Mouse (Mus musculus) midbrain, embryonic 16.5 days (tissue): ENCODE data around the gene Map3k21. TPM values are rescaled to one million over a fixed set of nuclear protein-coding genes. Genes with fewer than 3 reads are reported as not detected.
A peak's percentile ranks its signal among the peaks of the same experiment; 100 is the strongest.

Experiments
- ATAC-seq: fragments of 200-750 bp; cut with Nextera tagmentation; 2 replicates; pipeline ENCODE4 v1.8.0; 2017; ENCODE audit warnings: moderate TSS enrichment
- H3K27ac ChIP-seq: fragments of 300-500 bp; sonication (generic); 2 replicates; pipeline ENCODE4 v1.5.1; 2014; ENCODE audit warnings: mild to moderate bottlenecking, low read length, mixed read lengths
- H3K27me3 ChIP-seq: fragments of 300-500 bp; sonication (generic); 2 replicates; pipeline ENCODE4 v1.6.1; 2014; ENCODE audit warnings: low read depth, low read length, mixed read lengths; ENCODE audit not compliant: control insufficient read depth, insufficient read depth
- H3K36me3 ChIP-seq: fragments of 300-500 bp; sonication (generic); 2 replicates; pipeline ENCODE4 v1.6.1; 2014; ENCODE audit warnings: mild to moderate bottlenecking, low read length, moderate library complexity, mixed read lengths; ENCODE audit not compliant: control insufficient read depth, insufficient read depth
- H3K4me1 ChIP-seq: fragments of 300-500 bp; sonication (generic); 2 replicates; pipeline ENCODE4 v1.6.1; 2014; ENCODE audit warnings: mild to moderate bottlenecking, low read length, mixed read lengths; ENCODE audit not compliant: control insufficient read depth, insufficient read depth
- H3K4me2 ChIP-seq: fragments of 300-500 bp; sonication (generic); 2 replicates; pipeline ENCODE4 v1.6.1; 2014; ENCODE audit warnings: mild to moderate bottlenecking, low read length, mixed read lengths
- H3K4me3 ChIP-seq: fragments of 300-500 bp; sonication (generic); 2 replicates; pipeline ENCODE4 v1.5.1; 2014; ENCODE audit warnings: low read depth, mild to moderate bottlenecking, low read length, moderate library complexity, mixed read lengths
- H3K9ac ChIP-seq: fragments of 300-500 bp; sonication (generic); 2 replicates; pipeline ENCODE4 v1.6.1; 2014; ENCODE audit warnings: low read depth, low read length, mixed read lengths
- H3K9me3 ChIP-seq: fragments of 300-500 bp; sonication (generic); replicated peaks from 2 replicates; pipeline ENCODE4 v1.6.1; 2014; ENCODE audit warnings: mild to moderate bottlenecking, low read length, mixed read lengths; ENCODE audit not compliant: control insufficient read depth, poor library complexity, severe bottlenecking
- WGBS: fragments of 180-500 bp; shearing (Covaris S2); extraction: QIAGEN DNeasy Blood & Tissue Kit; methylation state at CpG from one replicate; pipeline ENCODE4 v1.1.7; 2014; 5-methylcytosine and 5-hydroxymethylcytosine counted together
- polyA plus RNA-seq: library from polyadenylated mRNA; unstranded; fragments of >200 nt; fragmentation: Nextera tagmentation; extraction: Ambion mirVana; gene quantifications from 2 replicates; pipeline ENCODE4 v1.2.1, GENCODE M21; 2015

The Map3k21 gene
- 0.68 and 0.99 TPM in 2 replicates for polyA plus RNA-seq

GRCm38 (mm10) chr8:125910365-125911228 lies at the start of gene Map3k21:
Map3k21 (plus strand) TSS chr8:125910450.
- Histone ChIP-seq H3K9me3 (no peaks in the 10 kb centered on the region), H3K36me3 (no peaks in the 10 kb centered on the region), H3K4me1 (peaks cover 7% of the 10 kb centered on the region; the same call in 1 of the 2 replicates), H3K9ac (peak within 1 kb of the TSS; percentile 68), H3K27me3 (peaks cover 43% of the 10 kb centered on the region), H3K4me3 (peak within 1 kb of the TSS; percentile 60), H3K4me2 (peak within 1 kb of the TSS; percentile 95), H3K27ac (no peak within 1 kb of the TSS)
- 0% methylated on average over 89 of the region's 93 CpGs for WGBS
- peak; percentile 73 for ATAC-seq

GRCm38 (mm10) chr8:125866125-125866524 lies 44.1 kb upstream of the Map3k21 start:
- H3K4me3 ChIP-seq: no peak overlapping the region
- no peak for ATAC-seq
- peaks cover 4% of the 10 kb centered on the region; the same call in 1 of the 2 replicates for H3K36me3 ChIP-seq
- WGBS: 86% methylated on average over 12 of the region's 12 CpGs
- H3K27ac ChIP-seq: no peak overlapping the region
- H3K9ac ChIP-seq: no peak overlapping the region
- no peaks in the 10 kb centered on the region for H3K27me3 ChIP-seq
- peaks cover 10% of the 10 kb centered on the region; the same call in 1 of the 2 replicates for H3K4me1 ChIP-seq
- H3K9me3 ChIP-seq: no peaks in the 10 kb centered on the region
- H3K4me2 ChIP-seq: no peak overlapping the region

DNA sequence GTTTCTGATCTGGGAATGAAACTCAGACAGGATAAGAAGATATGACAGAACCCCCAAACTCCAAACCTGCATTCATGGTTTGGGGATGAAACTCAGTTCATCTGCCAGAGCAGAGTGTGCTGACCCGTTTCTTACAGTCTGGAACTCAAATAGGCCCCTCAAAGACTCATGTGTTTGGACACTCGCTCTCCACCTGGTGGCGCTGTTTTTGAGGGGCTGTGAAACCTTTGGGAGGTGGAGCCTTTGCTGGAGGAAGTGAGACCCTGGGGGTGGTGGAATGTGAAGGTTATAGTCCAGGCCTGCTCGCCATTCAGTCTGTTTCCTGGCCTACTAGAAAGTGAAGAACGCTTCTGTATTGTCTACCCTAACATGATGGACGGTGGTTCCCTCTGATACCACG lies 41.7 kb upstream of the Map3k21 start:
- Histone ChIP-seq H3K4me1 (peaks cover 11% of the 10 kb centered on the region; the same call in 1 of the 2 replicates), H3K27me3 (no peaks in the 10 kb centered on the region), H3K4me3 (no peak overlapping the region), H3K36me3 (no peaks in the 10 kb centered on the region; the same call in 1 of the 2 replicates), H3K4me2 (no peak overlapping the region), H3K27ac (no peak overlapping the region), H3K9me3 (no peaks in the 10 kb centered on the region), H3K9ac (no peak overlapping the region)
- 76% methylated on average over 7 of the region's 7 CpGs for WGBS
- ATAC-seq: no peak

- H3K4me2 ChIP-seq: no peak overlapping the region
- 74% methylated on average over 3 of the region's 3 CpGs for WGBS
- no peak overlapping the region for H3K9ac ChIP-seq
- no peaks in the 10 kb centered on the region for H3K27me3 ChIP-seq
- H3K27ac ChIP-seq: no peak overlapping the region; the same call in 1 of the 2 replicates
- no peak; the same call in 1 of the 2 replicates for ATAC-seq
- peaks cover 11% of the 10 kb centered on the region; the same call in 1 of the 2 replicates for H3K4me1 ChIP-seq
- no peaks in the 10 kb centered on the region for H3K9me3 ChIP-seq
- H3K36me3 ChIP-seq: peaks cover 3% of the 10 kb centered on the region; the same call in 1 of the 2 replicates
- H3K4me3 ChIP-seq: no peak overlapping the region
Measured at GRCm38 (mm10) chr8:125869739-125870138, 40.5 kb upstream of the Map3k21 start.

- Histone ChIP-seq H3K4me2 (no peak overlapping the region), H3K27ac (no peak overlapping the region), H3K4me3 (no peak overlapping the region), H3K4me1 (peaks cover 11% of the 10 kb centered on the region; the same call in 1 of the 2 replicates), H3K9me3 (no peaks in the 10 kb centered on the region), H3K36me3 (peaks cover 3% of the 10 kb centered on the region; the same call in 1 of the 2 replicates), H3K27me3 (no peaks in the 10 kb centered on the region), H3K9ac (no peak overlapping the region; the same call in 1 of the 2 replicates)
- WGBS: 14% methylated on average over 6 of the region's 6 CpGs
- ATAC-seq: peak; percentile 44
Measured at GRCm38 (mm10) chr8:125870179-125870702, 40.0 kb upstream of the Map3k21 start.

DNA sequence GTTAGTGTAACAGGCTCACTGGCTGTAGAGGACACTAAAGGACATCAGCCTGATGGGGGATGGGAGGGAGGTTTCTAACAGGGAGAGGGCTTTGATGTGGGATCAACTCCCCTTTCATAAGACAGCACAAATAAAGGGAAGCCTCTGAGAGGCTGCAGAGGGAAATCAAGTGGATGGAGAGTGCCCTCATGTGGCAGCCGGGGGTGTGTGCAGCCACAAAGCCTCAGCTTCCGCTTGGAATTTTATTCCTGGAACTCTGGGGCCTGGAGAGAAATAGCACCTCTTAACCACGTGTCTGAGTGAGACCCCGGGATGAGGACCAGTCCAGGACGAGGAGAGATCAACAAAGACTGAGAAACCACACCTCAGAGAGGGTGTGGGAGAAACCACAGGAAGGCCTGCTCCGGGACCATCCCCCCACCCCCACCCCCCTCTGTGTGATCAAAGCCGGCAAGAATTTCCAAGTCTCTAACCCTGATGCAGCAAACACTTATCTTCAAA lies 39.4 kb upstream of the Map3k21 start:
- no peaks in the 10 kb centered on the region for H3K27me3 ChIP-seq
- H3K36me3 ChIP-seq: peaks cover 3% of the 10 kb centered on the region; the same call in 1 of the 2 replicates
- H3K27ac ChIP-seq: no peak overlapping the region
- WGBS: 2% methylated on average over 7 of the region's 7 CpGs
- H3K4me2 ChIP-seq: no peak overlapping the region
- H3K4me1 ChIP-seq: peaks cover 11% of the 10 kb centered on the region; the same call in 1 of the 2 replicates
- no peaks in the 10 kb centered on the region for H3K9me3 ChIP-seq
- no peak overlapping the region for H3K4me3 ChIP-seq
- peak; percentile 85 for ATAC-seq
- H3K9ac ChIP-seq: no peak overlapping the region; the same call in 1 of the 2 replicates

- 69% methylated on average over 9 of the region's 9 CpGs for WGBS
- no peaks in the 10 kb centered on the region for H3K9me3 ChIP-seq
- H3K27ac ChIP-seq: no peak overlapping the region
- peaks cover 14% of the 10 kb centered on the region; the same call in 1 of the 2 replicates for H3K36me3 ChIP-seq
- peaks cover 11% of the 10 kb centered on the region; the same call in 1 of the 2 replicates for H3K4me1 ChIP-seq
- no peak for ATAC-seq
- H3K27me3 ChIP-seq: no peaks in the 10 kb centered on the region
- H3K4me3 ChIP-seq: no peak overlapping the region
- H3K9ac ChIP-seq: no peak overlapping the region
- H3K4me2 ChIP-seq: no peak overlapping the region
Measured at GRCm38 (mm10) chr8:125872501-125873249, 37.6 kb upstream of the Map3k21 start.

- ATAC-seq: no peak
- Histone ChIP-seq H3K4me1 (peaks cover 11% of the 10 kb centered on the region; the same call in 1 of the 2 replicates), H3K9me3 (no peaks in the 10 kb centered on the region), H3K9ac (no peak overlapping the region), H3K4me2 (no peak overlapping the region), H3K36me3 (peaks cover 14% of the 10 kb centered on the region; the same call in 1 of the 2 replicates), H3K4me3 (no peak overlapping the region), H3K27me3 (no peaks in the 10 kb centered on the region), H3K27ac (no peak overlapping the region)
- whole genome bisulfite sequencing: 91% methylated on average over 2 of the region's 2 CpGs
Measured at GRCm38 (mm10) chr8:125873250-125873534, 37.1 kb upstream of the Map3k21 start.
